18 mouse cellular contexts compared by ENCODE assay signal in genomic region chr17:74454660-74455059, GRCm38 (mm10).
"Had no signal": no experiment of that assay in that cellular context is flagged by ENCODE, and none has a peak within 500 bp of the region (broad histone marks: within the 10 kb centered on the region; RNA-seq: fewer than 3 reads in every experiment).

No protein-coding gene starts in this region.

- H3K4me2 ChIP-seq: limb, embryonic 13.5 days; liver, embryonic 12.5 days; liver, embryonic 15.5 days; lung, embryonic 15.5 days; midbrain, embryonic 11.5 days had no signal

- H3K9ac ChIP-seq: limb, embryonic 13.5 days; liver, embryonic 12.5 days; liver, embryonic 15.5 days; lung, embryonic 15.5 days had no signal

- H3K36me3 ChIP-seq: limb, embryonic 10.5 days; limb, embryonic 13.5 days; liver, embryonic 12.5 days; liver, embryonic 15.5 days; lung, embryonic 15.5 days had no signal

- ATAC-seq: liver, embryonic 12.5 days had no signal

- DNase-seq: kidney, adult 2 months; kidney, postnatal 14 days; kidney, postnatal 4 days; liver; lung, adult 18-20 months; lung, postnatal 14 days; midbrain, embryonic 14.5 days; right cerebral cortex, adult 18-20 months; right cerebral cortex, postnatal 14 days; right cerebral cortex, postnatal 4 days; thymus, postnatal 25 days had no signal

- H3K9me3 ChIP-seq: limb, embryonic 10.5 days; limb, embryonic 13.5 days; liver, embryonic 12.5 days; liver, embryonic 15.5 days; lung, embryonic 15.5 days had no signal

- H3K4me1 ChIP-seq: limb, embryonic 10.5 days; limb, embryonic 13.5 days; liver, embryonic 12.5 days; liver, embryonic 15.5 days; lung, embryonic 15.5 days had no signal

- H3K27me3 ChIP-seq: limb, embryonic 13.5 days; liver, embryonic 12.5 days; liver, embryonic 15.5 days; lung, embryonic 15.5 days had no signal

- H3K4me3 ChIP-seq: limb, embryonic 10.5 days; limb, embryonic 13.5 days; liver, embryonic 12.5 days; liver, embryonic 15.5 days; lung, embryonic 15.5 days had no signal

- H3K27ac ChIP-seq: limb, embryonic 10.5 days; limb, embryonic 13.5 days; liver, embryonic 12.5 days; liver, embryonic 15.5 days; lung, embryonic 15.5 days; stomach, postnatal 0 days had no signal
